Mouse (Mus musculus): Measurements from ENCODE around the gene Kcnh2.
A peak's percentile ranks its signal among the peaks of the same experiment; 100 is the strongest.

- TF ChIP-seq CHD2 (IDR thresholded peaks at IDR 0.05; ENCODE audit: low read length) (no peak), MEF2A (IDR thresholded peaks at IDR 0.05; ENCODE audit: extremely low read depth, insufficient replicate concordance, low read depth, low read length, poor library complexity, severe bottlenecking) (no peak), USF2 (IDR thresholded peaks at IDR 0.05; ENCODE audit: borderline replicate concordance in 1 of 2, insufficient read depth in 1 of 2, low read depth in 1 of 2, low read length in 2 of 2) (no peak), POLR2A (IDR thresholded peaks at IDR 0.05; ENCODE audit: control insufficient read depth in 1 of 2, insufficient read depth in 1 of 2, low read depth in 1 of 2, low read length in 2 of 2, poor library complexity in 1 of 2) (no peak), BHLHE40 (IDR thresholded peaks at IDR 0.05; ENCODE audit: borderline replicate concordance, low read depth, low read length) (peak; percentile 77), ELF1 (IDR thresholded peaks at IDR 0.05; ENCODE audit: low read depth, low read length) (no peak), HCFC1 (IDR thresholded peaks at IDR 0.05; ENCODE audit: low read depth, low read length) (peak; percentile 2; the same call in 1 of the 2 replicates), SIN3A (IDR thresholded peaks at IDR 0.05; ENCODE audit: low read length) (peak; percentile 41; the same call in 1 of the 2 replicates), CTCF (IDR thresholded peaks at IDR 0.05 in 2 of 3, conservative IDR thresholded peaks at IDR 0.05 in 1 of 3; ENCODE audit: control insufficient read depth in 1 of 3, insufficient read depth in 1 of 3, low read depth in 2 of 3, low read length in 3 of 3, poor library complexity in 1 of 3, severe bottlenecking in 1 of 3) (no peak), POLR2AphosphoS2 (IDR thresholded peaks at IDR 0.05; ENCODE audit: low read length) (no peak), NRF1 (IDR thresholded peaks at IDR 0.05; ENCODE audit: insufficient read depth, low read depth, low read length, poor library complexity, severe bottlenecking) (no peak), JUND (IDR thresholded peaks at IDR 0.05; ENCODE audit: low read depth, low read length) (no peak)
These were observed 2.9 kb downstream of the Kcnh2 start for GRCm38 (mm10) chr5:24348546-24348945.
